Mouse (Mus musculus): Measurements from ENCODE around the gene Gpam.

Gpam gene

DNA sequence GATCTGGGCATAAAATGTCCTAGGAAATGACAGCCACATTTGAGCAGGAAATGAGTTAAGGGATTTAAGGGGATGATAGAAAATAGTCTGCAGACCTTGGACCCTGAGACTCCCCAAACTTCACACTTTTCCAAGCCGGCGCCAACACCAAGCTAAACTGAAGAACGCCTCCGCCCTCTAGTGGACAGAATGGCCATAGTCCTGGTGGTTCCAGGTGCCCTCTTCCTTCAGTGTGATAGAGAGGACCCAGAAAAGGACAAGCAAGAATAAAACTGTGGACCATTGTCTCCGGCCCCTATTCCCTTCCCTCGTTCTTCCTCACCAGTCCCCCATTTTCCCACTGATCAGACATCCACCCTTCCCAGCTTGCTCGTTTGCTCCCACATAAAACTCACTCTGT lies 66.1 kb downstream of the Gpam start:
- peak; percentile 51 to 83 for DNase-seq (ENCODE audit: low spot score in 2 of 2)

DNA sequence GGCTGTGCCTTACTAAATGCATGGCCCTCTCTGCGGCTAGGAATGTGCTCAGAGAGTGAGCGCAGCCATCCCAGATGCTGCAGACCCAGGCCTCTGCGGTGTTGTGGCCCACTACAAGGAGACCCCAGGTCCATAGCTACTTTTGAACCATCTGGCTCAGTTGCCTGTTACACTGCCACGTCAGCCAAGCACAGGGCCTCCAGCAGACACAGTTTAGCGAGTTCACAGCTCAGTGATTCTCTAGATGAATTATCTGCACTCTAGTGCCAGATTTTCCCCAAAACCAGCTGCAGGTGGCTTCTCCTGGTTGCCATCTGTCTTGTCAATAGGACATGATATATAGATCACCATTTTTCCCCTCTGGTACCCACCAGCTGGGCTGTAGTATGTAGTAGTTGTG lies 69.6 kb downstream of the Gpam start:
- DNase-seq (ENCODE audit: low spot score in 2 of 2): no peak

DNA sequence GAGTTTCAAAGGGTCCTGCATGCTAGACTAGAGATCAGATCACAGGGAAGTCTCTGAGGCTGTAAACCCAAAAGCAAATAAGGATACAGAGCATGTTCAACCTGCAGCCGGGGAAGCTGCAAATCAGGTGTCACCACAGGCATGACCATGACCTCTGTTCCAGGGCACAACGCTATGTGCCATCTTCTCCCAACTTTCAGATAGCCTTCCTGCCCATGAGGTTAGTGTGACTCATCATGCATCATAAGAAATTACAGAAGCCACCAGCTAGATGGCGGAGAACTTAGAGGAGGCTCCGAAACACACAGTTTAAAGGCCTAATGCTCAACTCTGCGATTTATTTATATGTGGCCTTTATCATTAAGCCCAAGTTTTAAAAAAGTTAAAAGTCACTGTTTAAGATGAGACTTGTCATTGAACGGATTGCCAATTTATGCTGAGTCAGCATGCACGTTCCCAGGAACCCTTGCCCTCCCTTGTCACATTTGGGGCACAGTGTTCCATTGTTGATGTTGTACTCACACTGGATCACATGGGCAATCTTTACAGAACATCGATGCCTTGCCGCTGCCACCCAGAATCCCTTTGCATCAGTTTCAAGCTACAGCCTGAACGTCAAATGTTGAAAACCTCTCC lies 71.3 kb downstream of the Gpam start:
- no peak for DNase-seq (ENCODE audit: low spot score in 2 of 2)

DNA sequence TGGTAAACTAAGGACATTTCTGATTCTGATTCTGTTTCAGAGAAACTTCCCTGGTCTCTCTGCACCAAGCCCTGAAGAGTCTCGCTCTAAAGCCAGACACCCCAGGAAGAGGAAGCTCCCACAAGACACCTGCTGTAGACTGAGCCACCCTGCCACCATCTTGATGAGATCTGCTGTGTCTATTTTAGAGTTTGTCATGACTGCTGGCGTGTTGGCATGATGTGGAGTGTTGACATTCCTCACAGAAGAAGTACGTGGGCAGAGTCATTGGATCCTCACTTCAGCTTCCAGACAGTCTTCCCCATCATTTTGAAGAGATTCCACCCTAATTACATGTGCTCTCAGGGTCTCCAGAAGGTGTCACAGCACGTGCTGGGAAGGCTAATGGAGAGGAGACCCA lies 73.9 kb downstream of the Gpam start:
- no peak for DNase-seq (ENCODE audit: low spot score in 2 of 2)

DNA sequence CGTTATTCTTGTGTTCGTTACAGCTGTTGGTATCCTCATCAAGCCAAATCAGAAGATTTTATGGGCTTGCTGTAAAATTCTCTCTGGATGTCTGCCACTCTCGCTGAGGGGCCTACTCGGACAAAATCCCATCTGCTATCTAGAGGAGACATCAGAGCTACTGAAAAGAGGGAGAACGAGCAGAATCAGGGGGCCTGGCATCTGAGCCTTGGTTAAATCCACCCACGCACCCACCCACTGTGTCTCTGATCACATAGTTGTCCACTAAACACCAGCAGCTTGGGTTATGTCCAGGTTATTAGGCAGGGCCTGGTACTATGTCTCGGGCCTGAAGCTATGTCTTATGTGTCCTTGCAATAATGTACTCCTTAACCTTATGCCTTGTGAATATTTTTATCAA lies 89.6 kb downstream of the Gpam start:
- no peak for DNase-seq (ENCODE audit: low spot score in 2 of 2)

DNA sequence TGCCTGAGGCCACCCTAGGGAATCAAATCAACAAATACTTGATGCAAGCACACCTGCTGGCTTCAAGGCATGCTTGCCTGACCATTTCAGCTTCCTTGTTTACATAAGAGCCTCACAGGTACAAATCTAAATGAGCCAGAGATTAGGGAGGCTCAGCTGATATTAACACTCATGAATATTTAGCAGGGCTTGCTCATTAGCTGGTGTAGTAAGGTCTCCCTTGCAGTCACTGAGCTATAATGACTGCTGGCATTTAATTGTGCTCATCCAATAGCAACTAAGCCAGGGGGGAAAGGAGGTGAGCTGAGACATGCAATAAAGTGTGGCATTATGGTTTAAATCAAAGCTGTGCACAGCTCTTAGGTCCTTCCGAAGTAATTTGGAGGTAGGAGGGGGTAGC lies 108.2 kb downstream of the Gpam start:
- DNase-seq (ENCODE audit: low spot score in 2 of 2): no peak
